Mouse (Mus musculus) heart, adult 11 months (tissue): ENCODE data around the gene Cdhr2.
A peak's percentile ranks its signal among the peaks of the same experiment; 100 is the strongest.

ENCODE experiments used
- DNase-seq: peaks from one replicate; pipeline ENCODE4 v3.0.0; 2022

Cdhr2 gene

GRCm38 (mm10) chr13:54693558-54694347 lies 7.5 kb upstream of the Cdhr2 start, which contains the start of gene Rnf44:
Rnf44 (minus strand) TSS chr13:54693907.
- DNase-seq = peak; percentile 100

GRCm38 (mm10) chr13:54694348-54695060 lies 6.8 kb upstream of the Cdhr2 start:
- peak; percentile 99 for DNase-seq

GRCm38 (mm10) chr13:54695479-54696230 lies 5.6 kb upstream of the Cdhr2 start:
- DNase-seq = peak; percentile 88

GRCm38 (mm10) chr13:54702507-54702906 lies 1.2 kb downstream of the Cdhr2 start:
- peak; percentile 86 for DNase-seq

GRCm38 (mm10) chr13:54704890-54705289 lies 3.6 kb downstream of the Cdhr2 start:
- DNase-seq = no peak

- DNase-seq = no peak
Measured at GRCm38 (mm10) chr13:54710866-54711265, 9.6 kb downstream of the Cdhr2 start.

GRCm38 (mm10) chr13:54714393-54714792 lies 13.1 kb downstream of the Cdhr2 start:
- no peak for DNase-seq

- no peak for DNase-seq
Measured at GRCm38 (mm10) chr13:54714996-54715395, 13.7 kb downstream of the Cdhr2 start.

- DNase-seq = peak; percentile 89
Measured at GRCm38 (mm10) chr13:54716916-54717315, 15.7 kb downstream of the Cdhr2 start.

GRCm38 (mm10) chr13:54723143-54723542 lies 21.9 kb downstream of the Cdhr2 start:
- DNase-seq = no peak

GRCm38 (mm10) chr13:54726131-54726530 lies 24.9 kb downstream of the Cdhr2 start:
- no peak for DNase-seq

GRCm38 (mm10) chr13:54736931-54737330 lies 35.7 kb downstream of the Cdhr2 start:
- no peak for DNase-seq

- DNase-seq = peak; percentile 90
Measured at GRCm38 (mm10) chr13:54737488-54738212, 36.4 kb downstream of the Cdhr2 start.

- no peak for DNase-seq
Measured at GRCm38 (mm10) chr13:54738213-54738601, 36.9 kb downstream of the Cdhr2 start.

GRCm38 (mm10) chr13:54746110-54746509 lies 44.8 kb downstream of the Cdhr2 start:
- DNase-seq = no peak

- no peak for DNase-seq
Measured at GRCm38 (mm10) chr13:54746896-54747295, 45.6 kb downstream of the Cdhr2 start.

GRCm38 (mm10) chr13:54748190-54748589 lies 46.9 kb downstream of the Cdhr2 start:
- no peak for DNase-seq

- DNase-seq = no peak
Measured at GRCm38 (mm10) chr13:54748721-54749060, 47.4 kb downstream of the Cdhr2 start.

GRCm38 (mm10) chr13:54749061-54749863 lies 48.0 kb downstream of the Cdhr2 start:
- peak; percentile 87 for DNase-seq

- DNase-seq = no peak
Measured at GRCm38 (mm10) chr13:54749864-54750411, 48.7 kb downstream of the Cdhr2 start, which contains the start of gene Gprin1. Gprin1 (minus strand) TSS chr13:54749874.

GRCm38 (mm10) chr13:54750699-54751098 lies 49.4 kb downstream of the Cdhr2 start:
- no peak for DNase-seq

GRCm38 (mm10) chr13:54752656-54753055 lies 51.4 kb downstream of the Cdhr2 start:
- no peak for DNase-seq
